Mouse (Mus musculus) left cerebral cortex, postnatal 36 days (tissue): Measurements from ENCODE around the gene Ptk7. TPM values are rescaled to one million over a fixed set of nuclear protein-coding genes. Genes with fewer than 3 reads are reported as not detected.

Experiments used
- DNase-seq, 2 experiments: peaks; one replicate each; pipeline ENCODE4 v3.0.0; 2021 to 2022; ENCODE audit warnings: low spot score in 2 of 2, mixed read lengths in 1 of 2
- intact Hi-C: fragments of 180-260 bp; cut with DNase I; formaldehyde crosslinking; loops from one replicate; pipeline ENCODE4 v1.15.1; 2025
- microRNA-seq: library from miRNA; unstranded; fragments of <30 nt; microRNA quantifications from one replicate; pipeline ENCODE4 v1.2.0, GENCODE M21; 2022
- total RNA-seq, 2 experiments: library from RNA; stranded (reverse); gene quantifications; 2 replicates each; pipeline ENCODE4 v1.2.3; 2021

Gene Ptk7
- total RNA-seq, 2 experiments from 2014 or later: 10.3 to 11.0 TPM

DNA sequence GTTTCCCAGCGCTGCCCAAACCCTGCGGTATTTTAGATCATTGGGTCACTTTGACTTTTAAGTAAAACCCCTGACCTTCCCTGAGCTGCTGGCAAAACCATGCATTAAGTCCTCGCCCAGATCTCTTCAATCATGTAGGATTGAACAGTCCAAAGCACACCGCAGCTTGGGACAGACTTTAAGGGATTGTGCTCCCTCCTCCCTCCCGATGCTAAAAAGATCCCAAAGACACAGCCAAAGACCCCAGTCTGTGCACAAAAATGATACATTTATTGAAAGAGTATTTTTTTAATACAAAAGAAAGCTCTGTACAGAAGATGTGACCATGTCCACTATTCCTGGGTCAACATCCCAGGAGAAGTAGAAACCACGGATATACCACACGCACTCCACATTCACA, 82.7 kb downstream of the Ptk7 start:
- no peak for DNase-seq
- intact Hi-C loops: no loop called here

DNA sequence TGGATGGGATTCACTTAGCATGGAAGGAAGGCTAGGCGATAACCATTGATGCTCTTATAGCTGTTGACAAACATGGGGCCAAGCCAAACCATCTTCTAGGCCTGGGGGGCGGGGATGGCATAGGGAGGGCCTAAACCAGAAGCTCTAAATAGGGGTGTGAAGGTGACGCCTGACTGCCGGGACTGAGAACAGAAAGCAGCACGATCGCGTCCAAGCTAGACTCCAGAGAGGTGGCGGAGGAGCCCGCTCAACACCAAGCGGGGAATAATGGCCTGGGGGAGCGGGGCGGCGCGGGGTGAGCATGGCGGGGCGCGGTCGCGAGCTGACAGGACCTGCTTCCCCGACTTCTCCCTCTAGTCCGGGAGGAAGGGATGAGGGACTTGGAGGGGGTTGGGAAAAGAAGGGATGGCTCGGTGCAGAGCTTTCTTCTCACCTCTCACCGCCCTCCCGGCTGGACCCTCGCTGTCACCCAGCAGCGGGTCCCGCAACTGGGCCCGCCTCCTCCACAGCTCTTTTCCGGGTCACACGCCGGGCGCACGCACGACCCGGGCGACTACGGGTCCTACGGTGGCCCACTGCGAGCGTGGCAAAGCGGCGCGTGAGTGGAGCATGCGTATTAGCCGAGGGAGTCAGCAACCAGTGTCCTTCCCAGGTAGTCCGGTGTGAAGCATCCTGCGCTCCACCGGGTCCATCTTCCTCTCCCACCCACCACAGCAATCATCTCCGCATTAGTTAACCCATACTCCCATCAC, 83.3 kb downstream of the Ptk7 start, which contains the start of gene Cul9:
Gene Cul9, minus strand, starts transcription at position 576 of the 752 bp plus-strand sequence.
- DNase-seq: peak; percentile 92 to 93
- intact Hi-C loops: no loop called here

DNA sequence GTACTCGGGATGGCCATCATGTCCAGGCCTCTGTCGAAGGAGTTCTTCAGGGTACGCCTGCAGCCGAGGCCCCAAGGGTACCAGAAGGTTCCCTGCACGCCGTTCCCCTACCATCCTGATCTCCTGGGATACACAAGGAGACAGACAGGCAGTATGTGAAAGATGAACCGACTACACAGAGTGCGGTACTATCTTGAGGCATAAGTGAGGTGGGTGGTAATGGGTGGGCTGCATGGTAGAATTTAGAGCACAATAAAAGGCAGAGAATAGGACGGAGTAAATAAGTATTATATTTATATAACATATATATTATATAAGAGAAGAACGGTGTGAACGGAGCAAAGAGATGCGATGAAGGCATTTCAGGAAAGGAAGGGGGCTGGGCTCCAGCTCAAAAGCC, 85.6 kb downstream of the Ptk7 start:
- intact Hi-C loops: no loop called here
- peak; percentile 22 to 36 for DNase-seq

DNA sequence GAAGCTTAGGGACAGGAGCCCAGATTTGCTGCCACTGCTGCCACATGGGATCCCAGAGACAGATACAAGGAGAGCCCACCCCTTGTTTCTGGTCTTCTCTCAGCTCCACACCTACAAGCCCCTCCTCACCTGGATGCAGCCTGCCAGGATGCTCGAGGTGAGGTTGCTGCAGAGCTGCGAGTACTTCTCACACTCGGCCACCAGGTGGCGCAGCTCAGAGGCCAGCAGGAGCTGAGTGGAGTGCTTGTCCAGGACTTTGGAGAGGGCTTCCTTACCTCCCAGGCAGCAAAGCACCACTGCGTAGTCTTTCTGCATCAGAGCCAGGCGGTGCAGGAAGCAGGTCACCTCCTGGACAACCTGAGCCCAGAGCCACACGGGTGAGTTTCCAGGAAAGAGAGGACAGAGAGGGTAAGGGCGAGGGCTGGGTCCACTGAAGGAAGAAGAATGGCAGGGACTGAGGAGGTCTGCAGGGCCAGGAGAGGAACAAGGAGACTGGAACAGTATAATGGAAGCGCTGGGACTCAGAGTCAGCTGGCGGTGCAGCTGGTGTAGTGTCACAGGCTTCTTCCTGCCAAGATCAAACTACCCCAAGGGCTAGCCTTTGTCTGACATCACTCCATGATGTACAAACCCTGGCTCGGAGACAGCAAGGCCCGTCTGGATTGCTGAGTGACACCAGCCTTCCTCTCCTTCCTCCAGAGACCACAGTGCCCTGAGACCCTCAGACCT, 103.6 kb downstream of the Ptk7 start:
- intact Hi-C loops: no loop called here
- peak; percentile 46 to 62 for DNase-seq

DNA sequence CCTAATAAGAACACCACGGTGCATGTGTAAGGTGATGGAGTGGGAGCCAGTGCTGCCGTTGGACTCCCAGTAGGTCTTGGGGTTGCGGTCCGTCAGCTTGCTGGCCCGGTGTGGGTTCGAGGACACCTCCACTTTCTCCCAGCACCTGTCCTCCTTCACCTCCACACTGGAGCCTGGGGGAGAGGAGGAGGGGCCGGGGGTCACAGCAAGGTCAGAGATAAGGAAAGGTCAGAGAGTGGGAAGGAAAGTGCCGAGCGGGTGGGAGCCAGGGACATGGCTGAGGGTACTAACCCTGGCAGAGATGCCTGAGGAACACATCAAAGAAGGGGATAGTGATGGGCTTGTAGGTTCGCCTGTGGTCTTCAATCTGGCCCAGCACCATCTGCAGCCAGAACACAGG, 104.2 kb downstream of the Ptk7 start:
- DNase-seq: no peak
- intact Hi-C loops: no loop called here

DNA sequence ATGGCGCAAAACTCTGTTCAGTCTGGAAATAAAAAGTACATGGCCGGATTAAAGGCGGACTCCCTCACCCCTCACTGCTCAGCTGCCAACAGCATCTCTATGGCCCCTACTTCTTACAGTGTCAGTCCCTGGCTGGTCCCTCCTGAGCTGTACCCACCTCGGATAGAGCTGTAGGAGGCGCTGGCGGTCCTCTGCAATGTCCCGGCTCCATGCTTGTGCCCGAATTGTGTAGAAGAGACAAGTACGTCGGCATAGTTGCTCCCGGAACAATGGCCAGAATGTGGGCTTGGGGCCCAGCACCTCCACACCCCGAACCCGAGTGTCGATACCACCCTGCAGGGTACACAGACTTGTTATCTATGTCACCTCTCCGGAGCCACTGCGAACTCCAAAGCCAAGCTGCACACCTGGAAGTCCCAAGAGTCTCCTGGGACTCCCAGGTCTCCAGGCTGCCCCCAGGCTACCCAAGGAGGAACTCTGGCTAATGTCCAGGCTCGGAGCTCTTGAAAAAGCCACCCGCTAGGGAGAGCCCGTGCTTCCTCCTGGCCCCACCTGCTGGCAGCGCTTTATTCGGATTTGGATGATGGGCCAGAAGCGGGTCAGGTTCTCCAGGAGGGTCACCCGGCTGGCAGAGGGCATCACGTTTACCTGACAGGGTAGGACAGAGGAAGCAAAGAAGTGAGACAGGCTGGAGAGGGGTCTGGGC, 107.2 kb downstream of the Ptk7 start:
- DNase-seq: no peak
- intact Hi-C loops: no loop called here

DNA sequence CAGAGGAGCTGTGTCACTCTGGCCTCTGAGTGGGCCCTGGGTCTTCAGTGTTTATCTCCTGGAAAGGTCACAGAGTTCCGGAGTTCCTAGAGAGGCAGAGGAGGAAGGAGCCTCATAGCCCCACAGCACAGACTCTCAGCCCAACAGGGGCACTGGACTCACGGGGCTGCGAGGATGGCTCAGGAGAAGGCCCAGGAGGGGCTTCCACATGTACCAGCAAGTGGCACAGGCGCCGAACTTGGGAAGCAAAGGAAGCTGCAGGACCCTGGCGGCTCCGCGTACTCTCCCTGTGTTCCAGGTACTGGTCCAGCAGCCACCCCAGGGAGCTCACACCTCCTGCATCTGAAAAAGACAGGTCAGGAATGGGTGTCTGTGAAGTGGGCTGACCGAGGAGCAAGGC, 108.1 kb downstream of the Ptk7 start:
- intact Hi-C loops: no loop called here
- DNase-seq: no peak

DNA sequence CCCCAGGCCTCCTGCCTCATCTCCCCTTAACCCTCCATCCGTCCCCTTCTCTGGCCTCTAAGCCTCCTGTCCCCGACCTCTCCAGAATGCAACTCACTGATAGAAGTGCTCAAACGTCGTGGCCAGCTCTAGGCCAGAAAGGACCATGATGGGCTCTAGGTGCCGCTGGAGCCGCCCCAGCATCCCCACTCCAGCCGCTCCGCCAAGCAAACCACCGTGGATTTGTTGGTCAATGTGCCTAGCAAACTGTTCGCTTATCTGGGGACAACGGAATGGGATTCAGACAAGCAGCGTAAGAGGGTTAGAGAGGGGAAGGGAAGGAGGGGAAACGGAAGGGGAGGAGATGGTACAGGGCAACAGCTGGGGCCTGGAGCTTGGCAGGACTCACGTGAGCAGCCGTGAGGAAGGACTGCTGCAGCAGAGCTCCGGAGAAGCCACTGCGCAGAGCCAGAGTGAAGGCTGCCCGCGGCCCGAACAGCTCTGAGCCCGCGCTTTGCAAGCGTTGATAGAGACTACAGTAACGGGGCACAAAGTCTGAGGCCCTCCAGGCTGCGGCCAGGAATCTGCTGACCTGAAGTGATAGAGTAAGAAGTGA, 108.8 kb downstream of the Ptk7 start:
- intact Hi-C loops: no loop called here
- no peak for DNase-seq

DNA sequence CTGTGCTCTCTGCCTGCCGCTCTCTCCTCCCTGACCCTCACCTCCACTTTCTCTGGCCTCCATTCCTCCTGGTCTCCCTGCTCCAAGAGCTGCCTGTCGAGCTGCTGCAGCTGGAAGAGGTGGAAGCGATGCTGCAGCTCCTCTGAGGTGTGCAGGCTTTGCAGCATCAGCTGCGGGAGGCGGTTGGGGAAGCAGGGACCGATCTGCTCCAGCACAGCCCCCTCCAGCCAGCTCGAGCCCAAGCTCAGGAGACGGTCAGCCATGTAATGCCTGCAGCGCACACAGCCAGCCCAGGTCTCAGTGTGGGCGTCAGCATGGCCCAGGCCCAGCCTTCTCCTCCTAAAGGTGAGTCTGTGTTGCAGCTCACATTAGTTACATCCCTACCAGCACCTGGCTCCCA, 109.3 kb downstream of the Ptk7 start:
- intact Hi-C loops: no loop called here
- DNase-seq: no peak

Small RNA genes within 50 kb of the gene (microRNA-seq; reads per million reads assigned to microRNA genes)
- not detected for gene Mir6976

Other genes starting within 250 kb of the Ptk7 start
- 10 to 100 TPM; 54.1 to 64.3 TPM for gene Zfp318, start 245.8 kb downstream of the Ptk7 start, total RNA-seq
- 1 to 10 TPM; 1.7 to 6.5 TPM for gene Crip3, start 200.6 kb downstream of the Ptk7 start, total RNA-seq
- under 1 TPM in 1 of 2 experiments, not detected in 1; 0.20 TPM for gene Slc22a7, start 191.0 kb downstream of the Ptk7 start, total RNA-seq
- 100 to 1,000 TPM; 126 to 139 TPM for gene Ttbk1, start 141.8 kb downstream of the Ptk7 start, total RNA-seq
- 1 to 10 TPM; 3.5 to 5.4 TPM for gene Dnph1, start 132.8 kb downstream of the Ptk7 start, total RNA-seq
- 10 to 100 TPM; 58.8 to 76.6 TPM for gene Cul9, start 83.1 kb downstream of the Ptk7 start, total RNA-seq
- gene Srf, start 73.3 kb downstream of the Ptk7 start, total RNA-seq: 10 to 100 TPM; 55.6 to 68.4 TPM
- 10 to 100 TPM; 19.9 to 21.7 TPM for gene Klc4, start 16.5 kb upstream of the Ptk7 start, total RNA-seq
- 10 to 100 TPM; 52.5 to 54.7 TPM for gene Mrpl2, start 16.7 kb upstream of the Ptk7 start, total RNA-seq
- 10 to 100 TPM; 27.8 to 29.1 TPM for gene Cul7, start 20.8 kb upstream of the Ptk7 start, total RNA-seq
- gene Rrp36, start 44.8 kb upstream of the Ptk7 start, total RNA-seq: 10 to 100 TPM; 14.9 to 16.5 TPM
- gene Mea1, start 49.3 kb upstream of the Ptk7 start, total RNA-seq: 100 to 1,000 TPM; 118 to 128 TPM
- 100 to 1,000 TPM; 188 to 234 TPM for gene Klhdc3, start 51.4 kb upstream of the Ptk7 start, total RNA-seq
- 10 to 100 TPM; 81.9 to 84.7 TPM for gene Ppp2r5d, start 75.6 kb upstream of the Ptk7 start, total RNA-seq
- 10 to 100 TPM; 50.6 to 52.4 TPM for gene Pex6, start 82.0 kb upstream of the Ptk7 start, total RNA-seq
- gene Gnmt, start 99.7 kb upstream of the Ptk7 start, total RNA-seq: under 1 TPM; 0.52 TPM
- 10 to 100 TPM; 66.6 TPM for gene Cnpy3, start 122.7 kb upstream of the Ptk7 start, total RNA-seq
- gene Ptcra, start 134.2 kb upstream of the Ptk7 start, total RNA-seq: under 1 TPM; 0.25 to 0.41 TPM
- 1 to 10 TPM; 6.9 to 7.8 TPM for gene 2310039H08Rik, start 143.1 kb upstream of the Ptk7 start, total RNA-seq
- gene Rpl7l1, start 153.2 kb upstream of the Ptk7 start, total RNA-seq: 10 to 100 TPM; 40.6 to 46.6 TPM
- gene Bicral, start 229.0 kb upstream of the Ptk7 start, total RNA-seq: 10 to 100 TPM; 52.7 to 58.5 TPM